Mouse (Mus musculus): Measurements from ENCODE around the gene Apobec4.
A peak's percentile ranks its signal among the peaks of the same experiment; 100 is the strongest.

- TF ChIP-seq EP300 (IDR thresholded peaks at IDR 0.05; ENCODE audit: low read depth) (no peak), CTCF (IDR thresholded peaks at IDR 0.05; ENCODE audit: low read depth) (peak; percentile 70)
Observed at GRCm38 (mm10) chr1:152790254-152790653, 39.9 kb downstream of the Apobec4 start.
